Mouse (Mus musculus) frontal cortex, postnatal 10 days (tissue): Measurements from ENCODE around the gene Lingo2.
"Not testable (repeated sequence)": the region's sequence is repeated elsewhere in the genome, so short reads cannot be mapped to it uniquely, and the experiment has no call there.

Source experiments
- DNase-seq, 2 experiments: peaks; one replicate each; pipeline ENCODE4 v3.0.0; 2022; ENCODE audit warnings: low spot score in 2 of 2, mixed read lengths in 1 of 2

Gene Lingo2

GRCm38 (mm10) chr4:36081095-36081852 lies 870.3 kb downstream of the Lingo2 start:
- no peak for DNase-seq

- DNase-seq, result no peak
Measured at GRCm38 (mm10) chr4:36078910-36079525, 872.5 kb downstream of the Lingo2 start.

- DNase-seq, result not testable (repeated sequence)
Measured at GRCm38 (mm10) chr4:36064701-36065100, 886.8 kb downstream of the Lingo2 start.

DNA sequence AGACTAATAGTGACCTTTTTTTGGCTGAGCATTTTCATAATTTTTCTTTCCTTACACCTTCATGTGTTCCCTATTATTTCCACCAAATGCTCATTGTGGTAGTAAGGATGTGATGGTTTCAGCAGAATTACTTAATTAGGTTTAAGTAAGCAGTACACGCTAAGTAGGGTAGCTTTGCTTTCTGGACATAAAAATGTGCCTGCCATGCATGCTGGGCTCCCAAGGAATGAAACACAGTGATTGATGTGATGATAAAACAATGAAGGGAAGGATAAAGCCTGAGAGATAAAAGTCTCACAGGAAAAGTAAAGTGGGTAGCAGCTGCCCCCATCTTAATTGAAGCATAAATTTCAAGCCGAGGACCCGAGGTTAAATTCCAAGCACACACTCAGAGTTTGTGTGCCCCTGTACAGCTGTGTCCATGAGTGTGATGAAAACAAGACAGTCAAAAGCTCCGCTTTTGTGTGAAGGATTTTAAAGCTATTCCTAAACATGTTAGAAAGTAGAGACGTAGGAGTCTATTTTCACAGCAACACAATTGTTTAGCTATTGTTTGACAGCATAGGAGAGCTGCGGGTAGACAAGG lies 898.7 kb downstream of the Lingo2 start:
- no peak for DNase-seq

DNA sequence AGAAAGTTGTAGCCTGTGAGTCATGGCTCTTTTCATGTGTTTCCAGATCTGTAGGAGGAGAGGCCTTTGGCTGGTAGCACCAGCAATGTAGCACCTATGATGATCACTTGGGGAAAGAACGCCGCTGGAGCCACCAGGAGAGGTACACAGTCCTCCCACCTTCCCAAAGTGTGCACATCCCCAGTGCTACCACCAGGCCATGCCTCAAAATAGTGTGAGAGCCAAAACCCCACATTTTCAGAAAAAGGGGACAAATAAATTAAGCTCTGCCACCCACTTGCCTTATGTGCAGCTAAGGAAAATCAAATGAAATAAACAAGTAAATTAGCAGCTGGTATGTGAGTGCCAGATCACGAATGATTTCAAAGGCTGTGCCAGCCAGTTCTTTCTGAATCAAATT lies 911.2 kb downstream of the Lingo2 start:
- DNase-seq, result no peak

DNA sequence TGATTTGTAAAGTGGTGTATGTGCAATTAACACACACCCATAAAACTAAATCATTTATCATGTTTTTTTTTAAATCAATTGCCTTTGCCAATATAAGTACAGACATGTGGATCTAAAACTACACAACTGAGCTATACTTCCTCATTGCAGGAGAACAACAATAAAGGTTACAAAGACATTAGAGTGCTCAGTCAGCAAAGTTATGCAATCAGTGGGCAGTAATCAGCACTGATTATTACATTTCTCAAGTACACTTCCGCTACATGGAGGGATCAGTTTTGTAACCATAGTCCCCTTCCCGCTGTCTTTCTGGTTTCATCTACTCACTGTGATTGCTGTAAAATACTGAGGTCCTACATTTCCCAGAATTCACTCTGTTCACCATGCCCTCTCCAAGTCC lies 912.8 kb downstream of the Lingo2 start:
- no peak for DNase-seq

GRCm38 (mm10) chr4:36032039-36032438 lies 919.5 kb downstream of the Lingo2 start:
- no peak for DNase-seq

DNA sequence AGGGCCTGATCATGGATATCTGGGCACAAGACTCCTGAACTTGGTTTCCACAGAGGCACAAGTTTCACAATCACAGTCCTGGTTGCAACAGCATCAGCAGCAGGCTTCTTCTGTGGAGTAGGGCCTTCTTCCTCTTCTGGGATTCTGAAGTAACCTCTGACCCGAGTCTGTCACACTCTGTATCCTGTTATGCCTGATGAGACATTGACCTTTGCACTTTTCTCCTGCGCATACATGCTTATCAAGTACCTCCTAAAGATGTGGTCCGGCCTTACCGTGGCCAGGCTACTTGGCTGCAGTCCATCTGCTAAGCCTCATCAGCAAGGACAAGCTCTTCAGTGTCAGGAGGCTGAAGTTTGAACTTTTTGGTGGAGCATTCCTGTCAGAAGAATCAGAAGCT lies 937.4 kb downstream of the Lingo2 start:
- DNase-seq, result no peak

DNA sequence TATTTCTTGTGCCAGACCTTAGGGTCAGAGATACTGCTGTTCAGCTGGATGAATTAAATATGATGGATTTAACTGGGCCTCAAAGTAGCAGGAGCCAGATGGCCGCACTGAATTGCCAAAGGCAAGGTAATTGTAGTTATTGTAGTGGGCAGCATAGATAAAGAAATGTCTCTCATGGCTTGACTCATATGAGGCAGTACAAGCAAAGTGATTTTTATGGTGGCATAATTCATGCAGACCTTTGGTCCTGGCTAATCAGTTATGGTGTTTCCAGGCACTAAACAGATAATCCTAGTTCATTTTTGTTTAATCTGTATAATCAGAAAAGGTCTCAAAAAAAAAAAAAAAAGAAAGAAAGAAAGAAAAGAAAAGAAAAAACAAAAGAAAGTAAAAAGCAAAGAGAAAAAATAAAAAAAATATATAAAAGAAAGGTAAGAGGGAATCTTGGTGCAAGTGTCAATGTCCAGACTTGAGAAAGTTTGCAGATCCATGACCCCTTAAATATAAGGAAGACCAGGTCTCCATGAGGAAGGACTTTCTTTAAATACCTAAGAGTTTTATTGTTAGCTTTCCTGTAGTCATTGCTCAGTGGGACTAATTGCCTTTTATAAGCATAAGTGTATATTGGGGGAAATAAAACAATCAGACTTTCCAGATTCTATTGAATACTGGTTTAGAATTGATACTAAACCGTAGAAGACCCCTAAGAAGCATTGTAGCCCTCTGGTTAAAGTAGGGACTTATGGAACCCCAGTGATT lies 959.4 kb downstream of the Lingo2 start:
- no peak for DNase-seq

- no peak for DNase-seq
Measured at GRCm38 (mm10) chr4:35986012-35986411, 965.5 kb downstream of the Lingo2 start.

GRCm38 (mm10) chr4:35963532-35963931 lies 988.0 kb downstream of the Lingo2 start:
- no peak for DNase-seq

- DNase-seq, result no peak
Measured at GRCm38 (mm10) chr4:35951894-35952293, 999.7 kb downstream of the Lingo2 start.

DNA sequence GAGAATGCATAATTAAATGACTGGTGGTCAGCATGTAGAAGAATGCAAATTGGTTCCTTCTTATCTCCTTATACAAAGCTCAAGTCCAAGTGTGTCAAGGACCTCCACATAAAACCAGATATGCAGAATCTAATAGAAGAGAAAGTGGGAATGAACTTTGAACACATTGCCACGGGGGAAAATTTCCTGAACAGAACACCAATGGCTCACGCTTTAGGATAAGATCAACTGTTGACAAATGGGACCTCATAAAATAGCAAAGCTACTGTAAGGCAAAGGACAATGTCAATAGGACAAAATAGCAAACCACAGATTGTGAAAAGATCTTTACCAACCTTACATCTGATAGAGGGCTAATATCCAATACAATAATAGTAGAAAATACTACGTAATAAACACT lies 1000.3 kb downstream of the Lingo2 start:
- DNase-seq, result no peak

DNA sequence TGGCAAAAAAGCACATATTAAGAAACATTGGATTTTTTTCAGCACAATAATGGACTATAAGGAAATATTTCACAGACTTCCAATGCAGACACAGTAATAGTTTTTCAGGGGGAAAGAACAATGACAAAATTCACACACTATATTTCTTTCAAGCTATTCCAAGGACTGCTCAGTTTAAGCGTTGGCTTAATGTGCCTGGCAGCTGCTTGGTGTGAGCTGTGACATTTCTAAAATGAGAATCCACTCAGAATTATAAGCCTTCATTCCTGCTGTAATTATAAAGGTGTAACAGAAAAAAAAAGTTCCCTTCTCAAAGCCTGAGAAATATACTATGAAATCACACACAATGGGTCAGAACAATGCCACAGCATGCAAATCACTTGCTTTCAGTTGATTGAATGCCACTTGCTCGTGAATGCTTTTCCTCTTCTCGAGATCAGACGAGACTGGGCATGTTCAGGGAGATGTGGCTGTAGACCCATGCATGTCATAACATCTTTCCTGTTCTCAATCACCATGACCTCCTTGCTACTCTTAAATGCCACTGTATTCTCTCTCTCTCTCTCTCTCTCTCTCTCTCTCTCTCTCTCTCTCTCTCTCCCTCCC lies 1017.4 kb downstream of the Lingo2 start:
- DNase-seq, result no peak

GRCm38 (mm10) chr4:35927722-35928121 lies 1023.8 kb downstream of the Lingo2 start:
- DNase-seq, result no peak

DNA sequence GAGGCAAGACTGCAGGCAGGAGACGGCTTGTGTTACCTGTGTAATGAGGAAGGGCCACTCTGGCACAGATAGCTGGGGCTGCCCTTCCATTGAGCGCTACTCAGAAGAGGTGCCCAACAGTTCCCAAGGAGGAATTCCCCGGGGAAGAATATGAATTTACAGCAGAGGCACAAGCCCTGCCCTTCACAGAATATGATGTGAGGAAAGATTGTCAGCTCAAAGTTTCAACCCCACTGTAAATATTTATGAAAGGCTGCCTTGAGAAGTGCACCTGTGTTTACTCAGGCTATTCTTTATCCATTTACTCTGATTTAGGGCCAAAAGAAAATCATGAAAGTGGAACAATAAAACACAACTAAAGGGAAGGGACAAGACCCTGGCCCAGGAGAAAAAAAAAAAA lies 1034.1 kb downstream of the Lingo2 start:
- DNase-seq, result no peak

- no peak for DNase-seq
Measured at GRCm38 (mm10) chr4:35897769-35898564, 1053.6 kb downstream of the Lingo2 start.

GRCm38 (mm10) chr4:35885591-35886542 lies 1065.7 kb downstream of the Lingo2 start:
- DNase-seq, result no peak

GRCm38 (mm10) chr4:35884946-35885460 lies 1066.5 kb downstream of the Lingo2 start:
- DNase-seq, result no peak

- no peak for DNase-seq
Measured at GRCm38 (mm10) chr4:35846518-35846917, 1105.0 kb downstream of the Lingo2 start.
